Mouse (Mus musculus): ENCODE measurements around the gene Crnkl1. TPM values are rescaled to one million over a fixed set of nuclear protein-coding genes. Genes with fewer than 3 reads are reported as not detected.

The Crnkl1 gene
- 65.0 TPM for polyA plus RNA-seq (2017; shearing (Covaris generic))

GRCm38 (mm10) chr2:145934339-145935231 lies at the start of gene Crnkl1, which contains the start of gene Cfap61:
Gene Crnkl1 (minus strand): TSS chr2:145935014.
Gene Cfap61 (plus strand): TSS chr2:145934784.

GRCm38 (mm10) chr2:145901861-145902260 lies 33.0 kb downstream of the Crnkl1 start, which contains the start of gene Naa20:
Gene Naa20 (plus strand): TSS chr2:145902099.

Other genes with a start within 250 kb of the Crnkl1 start
- gene Naa20, start 32.9 kb downstream of the Crnkl1 start, polyA plus RNA-seq (2017; shearing (Covaris generic)): 142 TPM
- gene Cfap61, start 230 bp downstream of the Crnkl1 start, polyA plus RNA-seq (2017; shearing (Covaris generic)): not detected